Mouse (Mus musculus): ENCODE measurements around the gene Gata3.

Gene Gata3

GRCm38 (mm10) chr2:9871798-9872197 lies 18.0 kb downstream of the Gata3 start:
- DNase-seq (ENCODE audit: low spot score): no peak

GRCm38 (mm10) chr2:9871141-9871716 lies 18.6 kb downstream of the Gata3 start:
- DNase-seq (ENCODE audit: low spot score): no peak

GRCm38 (mm10) chr2:9867092-9867825 lies 22.6 kb downstream of the Gata3 start:
- DNase-seq (ENCODE audit: low spot score): no peak

- no peak for DNase-seq (ENCODE audit: low spot score)
Observed at GRCm38 (mm10) chr2:9860698-9861097, 29.1 kb downstream of the Gata3 start.

GRCm38 (mm10) chr2:9855861-9856260 lies 34.0 kb downstream of the Gata3 start:
- DNase-seq (ENCODE audit: low spot score): no peak

GRCm38 (mm10) chr2:9852851-9853576 lies 36.8 kb downstream of the Gata3 start:
- no peak for DNase-seq (ENCODE audit: low spot score)

GRCm38 (mm10) chr2:9835195-9835594 lies 54.6 kb downstream of the Gata3 start:
- no peak for DNase-seq (ENCODE audit: low spot score)

- DNase-seq (ENCODE audit: low spot score): no peak
Observed at GRCm38 (mm10) chr2:9833712-9834111, 56.1 kb downstream of the Gata3 start.

GRCm38 (mm10) chr2:9827624-9828023 lies 62.2 kb downstream of the Gata3 start:
- DNase-seq (ENCODE audit: low spot score): no peak

- DNase-seq (ENCODE audit: low spot score): no peak
Observed at GRCm38 (mm10) chr2:9820611-9821010, 69.2 kb downstream of the Gata3 start.

- DNase-seq (ENCODE audit: low spot score): no peak
Observed at GRCm38 (mm10) chr2:9818177-9818785, 71.6 kb downstream of the Gata3 start.

All from ovary, postnatal 36 days (tissue).